Mouse (Mus musculus) forelimb bud, embryonic 11.5 days (tissue): ENCODE results near the gene Gm6525.
A peak's percentile ranks its signal among the peaks of the same experiment; 100 is the strongest.

Source experiments
- DNase-seq: peaks from one replicate; pipeline ENCODE4 v3.0.0-alpha.2; 2012; ENCODE audit warnings: low read depth, low spot score

Gene Gm6525

DNA sequence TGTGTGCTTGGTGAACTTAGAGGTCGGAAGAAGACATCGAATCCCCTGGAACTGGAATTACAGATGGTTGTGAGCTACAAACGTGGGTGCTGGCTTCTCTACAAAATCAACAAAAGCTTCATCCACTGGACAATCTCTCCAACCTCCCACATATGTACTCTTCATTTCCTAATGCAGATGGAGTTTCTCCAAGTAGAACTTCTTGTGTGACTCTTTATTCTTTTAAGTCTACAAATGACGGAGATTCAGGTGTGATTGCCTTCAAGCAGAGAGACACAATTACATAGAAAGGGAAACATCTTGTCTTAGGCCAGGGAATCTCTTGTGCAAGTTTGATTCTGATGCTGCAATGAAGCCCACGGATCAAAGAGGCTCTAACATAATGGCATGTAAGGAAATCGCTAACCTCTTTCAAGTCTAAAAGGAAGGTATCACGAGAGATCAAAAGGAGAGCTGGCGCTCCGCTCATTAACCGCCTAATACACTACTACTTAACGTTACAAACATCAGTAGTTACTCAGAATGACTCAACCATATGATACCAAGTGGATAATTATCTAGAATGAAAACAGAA lies at the start of gene Gm6525:
Gene Gm6525, plus strand, starts transcription at position 524 of the 574 bp plus-strand sequence.
- no peak for DNase-seq

- no peak for DNase-seq
Observed at GRCm38 (mm10) chr3:84125704-84126289, 48.1 kb upstream of the Gm6525 start.

- no peak for DNase-seq
Observed at GRCm38 (mm10) chr3:84126721-84127120, 47.2 kb upstream of the Gm6525 start.

- DNase-seq, result no peak
Observed at GRCm38 (mm10) chr3:84127431-84127830, 46.5 kb upstream of the Gm6525 start.

- DNase-seq, result peak; percentile 78
Observed at GRCm38 (mm10) chr3:84128871-84129870, 44.7 kb upstream of the Gm6525 start.

DNA sequence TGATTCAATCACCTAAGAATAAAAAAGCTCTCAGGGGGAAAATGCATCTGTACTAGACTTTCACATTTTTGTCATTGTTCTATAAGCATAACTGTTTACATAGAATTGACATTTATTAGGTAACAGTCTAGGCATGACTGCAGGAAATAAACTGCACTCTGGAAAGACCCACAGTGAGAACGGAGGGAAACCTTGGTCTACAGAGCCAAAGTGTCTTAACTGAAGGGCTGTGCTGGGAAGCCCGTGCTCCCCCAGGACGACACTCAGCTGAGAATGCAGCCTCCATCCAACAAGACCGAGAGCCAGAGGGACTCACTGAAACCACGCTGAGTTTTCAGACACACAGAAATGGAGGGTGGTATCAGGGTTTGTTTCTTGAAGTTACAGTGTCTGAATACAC lies 43.1 kb upstream of the Gm6525 start:
- DNase-seq, result no peak

GRCm38 (mm10) chr3:84131369-84131768 lies 42.5 kb upstream of the Gm6525 start:
- no peak for DNase-seq

DNA sequence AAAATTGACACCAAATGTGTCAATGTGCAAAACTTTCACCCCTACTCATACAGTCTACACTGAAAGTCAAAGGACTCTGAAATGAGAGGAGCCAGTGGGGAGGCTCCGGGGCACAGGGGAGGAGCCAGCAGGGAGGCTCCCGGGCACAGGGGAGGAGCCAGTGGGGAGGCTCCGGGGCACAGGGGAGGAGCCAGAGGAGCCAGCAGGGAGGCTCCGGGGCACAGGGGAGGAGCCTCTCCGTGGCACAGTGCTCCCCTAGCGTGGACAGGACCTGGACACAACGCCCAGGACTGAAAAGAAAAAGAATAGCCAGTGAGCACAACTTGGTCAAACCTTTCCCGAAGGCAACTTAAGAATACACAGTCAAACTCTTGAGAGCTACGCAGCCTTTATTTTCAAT lies 38.5 kb upstream of the Gm6525 start:
- no peak for DNase-seq

- no peak for DNase-seq
Observed at GRCm38 (mm10) chr3:84135933-84136332, 38.0 kb upstream of the Gm6525 start.

DNA sequence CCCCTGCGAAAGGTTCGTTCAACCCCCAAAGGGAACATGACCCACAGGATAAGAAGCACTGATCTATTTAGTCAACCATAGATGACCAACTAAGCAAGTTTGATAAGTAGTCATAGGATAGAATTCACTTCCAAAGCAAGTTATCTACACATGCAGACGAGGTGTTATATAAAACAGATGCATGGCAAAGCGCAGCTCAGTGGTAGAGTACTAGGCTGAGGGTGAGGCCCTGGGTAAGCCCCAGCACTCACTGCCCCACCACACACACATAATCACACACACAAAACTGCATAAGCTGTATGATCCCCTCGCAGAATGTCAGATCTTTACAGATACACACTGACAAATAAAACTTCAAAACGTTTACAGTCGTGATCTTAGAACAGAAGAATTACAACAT lies 37.4 kb upstream of the Gm6525 start:
- no peak for DNase-seq

DNA sequence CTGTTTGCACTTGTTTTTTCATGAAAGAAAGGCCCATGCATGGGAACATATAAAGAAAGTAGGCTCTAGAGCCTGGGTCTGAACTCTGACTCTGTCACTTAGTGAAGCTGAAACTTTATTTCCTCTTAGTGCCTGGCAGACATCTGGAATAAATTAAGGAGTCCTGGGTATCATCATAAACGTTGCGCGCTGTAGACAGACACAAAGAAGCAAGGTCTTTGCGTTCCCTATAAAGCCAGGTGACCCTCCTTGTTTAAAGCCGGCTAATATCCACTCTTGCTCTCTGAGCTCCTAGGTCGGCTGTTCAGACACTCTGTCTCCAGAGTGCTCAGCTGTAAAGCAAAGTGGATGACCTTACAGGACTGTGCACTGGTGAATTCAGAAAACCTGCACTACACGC lies 33.0 kb upstream of the Gm6525 start:
- peak; percentile 74 for DNase-seq

DNA sequence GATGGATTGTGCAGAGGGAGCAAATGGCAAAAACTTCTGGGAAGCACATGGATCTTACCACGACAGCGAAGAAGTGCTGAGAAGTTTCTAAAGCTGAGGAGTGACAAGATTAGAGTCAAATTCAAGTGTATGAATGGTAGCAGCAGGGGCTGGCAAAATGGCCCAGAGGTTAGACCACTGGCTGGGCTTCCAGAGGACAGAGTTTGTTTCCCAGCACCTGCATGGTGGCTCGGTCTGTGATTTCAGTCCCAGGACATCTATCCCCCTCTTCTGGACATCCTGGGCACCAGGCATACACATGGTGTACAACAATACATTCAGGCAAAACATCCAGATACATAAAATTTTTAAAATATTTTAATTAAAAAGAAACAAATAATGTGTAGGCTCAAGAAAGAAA lies 24.1 kb upstream of the Gm6525 start:
- DNase-seq, result no peak

- no peak for DNase-seq
Observed at GRCm38 (mm10) chr3:84154721-84155141, 19.2 kb upstream of the Gm6525 start.

GRCm38 (mm10) chr3:84155146-84155545 lies 18.8 kb upstream of the Gm6525 start:
- no peak for DNase-seq

DNA sequence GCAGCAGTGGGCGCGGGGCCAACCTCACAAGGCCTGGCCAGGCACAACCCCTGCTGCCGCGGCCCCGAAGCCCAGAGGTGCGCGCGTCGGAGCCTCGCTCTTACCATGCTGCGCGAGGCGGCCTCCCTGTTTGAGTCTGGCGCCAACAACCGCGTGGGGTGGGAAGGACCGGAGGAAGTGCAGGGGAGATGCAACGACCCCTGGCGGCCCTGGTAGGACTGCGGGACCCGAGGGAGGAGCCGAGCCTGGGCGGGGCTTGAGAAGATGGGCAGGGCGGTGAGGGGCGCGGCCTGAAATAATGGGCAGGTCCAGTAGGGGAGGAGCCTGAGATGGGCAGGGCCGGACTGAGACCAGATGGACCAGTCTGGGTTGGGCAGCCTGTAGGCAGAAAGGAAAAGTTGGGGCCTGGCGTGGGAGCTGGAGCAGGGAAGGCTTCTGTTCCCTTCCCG lies 18.3 kb upstream of the Gm6525 start, which contains the start of gene Mnd1:
Gene Mnd1, minus strand, starts transcription at position 229 of the 449 bp plus-strand sequence.
- peak; percentile 97 for DNase-seq

DNA sequence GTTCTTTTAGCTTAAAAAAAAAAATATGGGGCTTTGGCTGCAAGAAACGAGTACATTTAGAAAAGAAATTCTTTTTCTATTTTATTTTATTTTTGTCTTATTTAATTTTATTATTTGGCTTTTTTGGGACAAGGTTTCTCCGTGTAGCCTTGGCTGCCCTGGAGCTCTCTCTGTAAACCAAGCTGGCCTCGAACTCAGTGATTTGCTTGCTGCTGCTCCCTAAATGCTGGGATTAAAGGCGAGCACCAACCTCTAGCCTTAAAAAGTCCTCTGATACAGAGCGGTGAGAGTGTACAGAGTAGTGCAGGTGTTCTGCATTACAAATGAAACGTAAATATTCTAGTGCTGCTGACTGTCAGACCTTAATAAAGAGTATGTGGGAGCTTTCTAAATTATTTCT lies 17.8 kb upstream of the Gm6525 start:
- DNase-seq, result no peak

GRCm38 (mm10) chr3:84157011-84157410 lies 16.9 kb upstream of the Gm6525 start:
- no peak for DNase-seq

- no peak for DNase-seq
Observed at GRCm38 (mm10) chr3:84157559-84158350, 16.1 kb upstream of the Gm6525 start.

- no peak for DNase-seq
Observed at GRCm38 (mm10) chr3:84165391-84165790, 8.5 kb upstream of the Gm6525 start.

DNA sequence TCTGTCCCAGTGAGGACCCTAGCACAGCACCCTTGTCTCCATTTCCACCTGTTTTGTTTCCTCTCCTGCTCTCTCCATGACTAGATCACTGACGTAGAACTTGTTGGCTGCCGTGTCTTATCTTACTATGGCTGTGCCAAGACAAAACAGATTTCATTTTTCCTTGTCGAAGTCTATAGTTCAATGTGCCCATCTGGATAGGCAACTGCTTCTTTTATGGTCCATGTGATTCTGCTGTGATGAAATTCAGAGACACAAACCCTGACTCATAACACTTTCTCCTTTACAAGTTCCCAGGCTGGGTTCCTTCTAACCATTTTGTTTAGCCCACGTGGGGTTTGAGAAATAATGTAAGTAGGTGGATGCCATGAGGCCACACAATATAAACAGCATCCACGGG lies 7.8 kb upstream of the Gm6525 start:
- no peak for DNase-seq

GRCm38 (mm10) chr3:84168943-84169342 lies 5.0 kb upstream of the Gm6525 start:
- DNase-seq, result no peak
